12 mouse cellular contexts compared by ENCODE assay signal in genomic region chr6:32017406-32018104, GRCm38 (mm10). TPM values are rescaled to one million over a fixed set of nuclear protein-coding genes. Genes with fewer than 3 reads are reported as not detected.
DNase-seq lines count a peak whose midpoint lies in the region; ATAC-seq and TF ChIP-seq lines count a peak whose summit lies in the region.
"Had no signal": no experiment of that assay in that cellular context is flagged by ENCODE, and none has a peak within 500 bp of the region (broad histone marks: within the 10 kb centered on the region; RNA-seq: fewer than 3 reads in every experiment).

No protein-coding gene starts in this region.

- no peaks in the 10 kb centered on the region for H3K27me3 ChIP-seq in hindbrain, postnatal 0 days (ENCODE audit: insufficient read depth, low read length)
- H3K27me3 ChIP-seq in hindbrain, embryonic 12.5 days, result no peaks in the 10 kb centered on the region
- no peaks in the 10 kb centered on the region for H3K27me3 ChIP-seq in stomach, postnatal 0 days (ENCODE audit: control insufficient read depth, insufficient read depth, low read length)
- H3K27me3 ChIP-seq: embryonic facial prominence, embryonic 15.5 days; midbrain, embryonic 12.5 days had no signal

- ATAC-seq in hindbrain, postnatal 0 days, result peak; percentile 88
- ATAC-seq in hindbrain, embryonic 12.5 days (ENCODE audit: low FRiP score), result no peak
- no peak for ATAC-seq in stomach, postnatal 0 days (ENCODE audit: low FRiP score, low TSS enrichment)

- peak overlapping the region; percentile 48; the same call in 1 of the 2 replicates for H3K27ac ChIP-seq in hindbrain, postnatal 0 days
- no peak overlapping the region for H3K27ac ChIP-seq in hindbrain, embryonic 12.5 days
- no peak overlapping the region for H3K27ac ChIP-seq in stomach, postnatal 0 days (replicated peaks)
- H3K27ac ChIP-seq: embryonic facial prominence, embryonic 15.5 days; midbrain, embryonic 12.5 days had no signal

- no peak overlapping the region for H3K4me3 ChIP-seq in hindbrain, postnatal 0 days (ENCODE audit: low read length)
- H3K4me3 ChIP-seq in hindbrain, embryonic 12.5 days, result no peak overlapping the region
- H3K4me3 ChIP-seq in stomach, postnatal 0 days (ENCODE audit: low read depth, low read length), result no peak overlapping the region
- H3K4me3 ChIP-seq: embryonic facial prominence, embryonic 15.5 days; midbrain, embryonic 12.5 days had no signal

- DNase-seq in hindbrain, postnatal 0 days (ENCODE audit: low spot score), result peak; percentile 79
- peak; percentile 12 for DNase-seq in urinary bladder, postnatal 14 days (ENCODE audit: low spot score)
- DNase-seq in urinary bladder, postnatal 25 days (ENCODE audit: low spot score), result no peak
- DNase-seq in heart, adult 9 months (ENCODE audit: low spot score in 2 of 2), result peak; percentile 10 to 41
- DNase-seq in stomach, postnatal 0 days (ENCODE audit: low spot score), result no peak
- DNase-seq in thymus, postnatal 25 days, result no peak
- no peak for DNase-seq in spleen, adult 12 weeks (ENCODE audit: low spot score)

- peak overlapping the region; percentile 16; the same call in 1 of the 2 replicates for H3K4me2 ChIP-seq in hindbrain, postnatal 0 days (ENCODE audit: low read depth, low read length)
- no peak overlapping the region for H3K4me2 ChIP-seq in hindbrain, embryonic 12.5 days (replicated peaks)
- no peak overlapping the region for H3K4me2 ChIP-seq in stomach, postnatal 0 days (replicated peaks; ENCODE audit: low read depth)
- H3K4me2 ChIP-seq: embryonic facial prominence, embryonic 15.5 days; midbrain, embryonic 12.5 days had no signal

- no peaks in the 10 kb centered on the region for H3K36me3 ChIP-seq in hindbrain, postnatal 0 days (ENCODE audit: insufficient read depth, low read length)
- H3K36me3 ChIP-seq in hindbrain, embryonic 12.5 days, result no peaks in the 10 kb centered on the region
- H3K36me3 ChIP-seq in stomach, postnatal 0 days (ENCODE audit: control insufficient read depth, insufficient read depth, low read length), result no peaks in the 10 kb centered on the region
- H3K36me3 ChIP-seq: embryonic facial prominence, embryonic 15.5 days; midbrain, embryonic 12.5 days had no signal

- peaks cover 14% of the 10 kb centered on the region; the same call in 1 of the 2 replicates for H3K4me1 ChIP-seq in hindbrain, postnatal 0 days (ENCODE audit: insufficient read depth, low read length)
- H3K4me1 ChIP-seq in hindbrain, embryonic 12.5 days, result no peaks in the 10 kb centered on the region
- H3K4me1 ChIP-seq in stomach, postnatal 0 days (replicated peaks; ENCODE audit: control insufficient read depth, insufficient read depth), result peaks cover 5% of the 10 kb centered on the region; the same call in 1 of the 2 replicates
- H3K4me1 ChIP-seq: midbrain, embryonic 12.5 days had no signal

- H3K9ac ChIP-seq in hindbrain, postnatal 0 days (replicated peaks; ENCODE audit: low read length), result no peak overlapping the region
- H3K9ac ChIP-seq in hindbrain, embryonic 12.5 days, result no peak overlapping the region
- no peak overlapping the region for H3K9ac ChIP-seq in stomach, postnatal 0 days (ENCODE audit: low read length)
- H3K9ac ChIP-seq: embryonic facial prominence, embryonic 15.5 days; midbrain, embryonic 12.5 days had no signal

- WGBS in hindbrain, postnatal 0 days, result 37% methylated on average over 14 of the region's 14 CpGs
- 76% methylated on average over 14 of the region's 14 CpGs for WGBS in hindbrain, embryonic 12.5 days
- 54% methylated on average over 14 of the region's 14 CpGs for WGBS in stomach, postnatal 0 days

- TF ChIP-seq EP300 in stomach, postnatal 0 days (optimal IDR thresholded peaks at IDR 0.05), result no peak

- peak; percentile 58 for TF ChIP-seq CTCF in hindbrain, postnatal 0 days (IDR thresholded peaks at IDR 0.05; ENCODE audit: low read depth)
- TF ChIP-seq CTCF in stomach, postnatal 0 days (IDR thresholded peaks at IDR 0.05; ENCODE audit: low read depth), result peak; percentile 54

- no peaks in the 10 kb centered on the region for H3K9me3 ChIP-seq in hindbrain, postnatal 0 days (ENCODE audit: low read length)
- no peaks in the 10 kb centered on the region for H3K9me3 ChIP-seq in hindbrain, embryonic 12.5 days (replicated peaks)
- no peaks in the 10 kb centered on the region for H3K9me3 ChIP-seq in stomach, postnatal 0 days (ENCODE audit: control insufficient read depth, low read length)
- H3K9me3 ChIP-seq: embryonic facial prominence, embryonic 15.5 days; midbrain, embryonic 12.5 days had no signal

RNA-seq across cellular contexts. Expression of gene 1700012A03Rik, which starts 32.5 kb away (rescaled TPM):
- not detected in 2 replicates for total RNA-seq in hindbrain, postnatal 0 days (2014; rRNA removed)
- polyA plus RNA-seq in hindbrain, postnatal 0 days (2015; fragmentation: Nextera tagmentation; extraction: Ambion mirVana), result not detected in 2 replicates
- not detected in 2 replicates for polyA plus RNA-seq in hindbrain, embryonic 12.5 days (2016; fragmentation: Nextera tagmentation; extraction: Ambion mirVana)
- polyA plus RNA-seq in stomach, postnatal 0 days (2015; fragmentation: Nextera tagmentation; extraction: Ambion mirVana), result not detected in 2 replicates
- polyA plus RNA-seq: embryonic facial prominence, embryonic 15.5 days; kidney, embryonic 16.5 days; midbrain, embryonic 12.5 days; stomach, embryonic 16.5 days had no signal

Comparison
In these comparisons a context has a peak if more than half of its experiments do, and no peak if none do; other contexts are left out.
1. DNase-seq: peak in hindbrain, postnatal 0 days (single experiment), urinary bladder, postnatal 14 days (single experiment) and heart, adult 9 months (2 of 2); none in urinary bladder, postnatal 25 days (single experiment), stomach, postnatal 0 days (single experiment), thymus, postnatal 25 days (single experiment) and spleen, adult 12 weeks (single experiment).